Comparison of ENCODE assay signal across 21 mouse cellular contexts in genomic region chr6:88815036-88815435, GRCm38 (mm10). TPM values are rescaled to one million over a fixed set of nuclear protein-coding genes. Genes with fewer than 3 reads are reported as not detected.
DNase-seq lines count a peak whose midpoint lies in the region; ATAC-seq and TF ChIP-seq lines count a peak whose summit lies in the region.
"Had no signal": no experiment of that assay in that cellular context is flagged by ENCODE, and none has a peak within 500 bp of the region (broad histone marks: within the 10 kb centered on the region; RNA-seq: fewer than 3 reads in every experiment).

No protein-coding gene starts in this region.

- H3K27ac ChIP-seq in cerebellum, adult 2 months (ENCODE audit: insufficient read depth, low read length), result no peak overlapping the region
- no peak overlapping the region for H3K27ac ChIP-seq in hindbrain, embryonic 14.5 days
- no peak overlapping the region for H3K27ac ChIP-seq in hindbrain, embryonic 11.5 days (ENCODE audit: low read depth, low read length)
- H3K27ac ChIP-seq: embryonic facial prominence, embryonic 12.5 days; heart, embryonic 13.5 days; limb, embryonic 15.5 days had no signal

- TF ChIP-seq POLR2A in cerebellum, adult 2 months (IDR thresholded peaks at IDR 0.05; ENCODE audit: borderline replicate concordance, insufficient read depth, low read length), result no peak

- no peak overlapping the region for H3K4me2 ChIP-seq in hindbrain, embryonic 14.5 days (replicated peaks)
- H3K4me2 ChIP-seq in hindbrain, embryonic 11.5 days (replicated peaks; ENCODE audit: low read depth, low read length), result no peak overlapping the region
- H3K4me2 ChIP-seq: embryonic facial prominence, embryonic 12.5 days; heart, embryonic 13.5 days; limb, embryonic 15.5 days had no signal

- peak; percentile 41; the same call in 1 of the 2 replicates for ATAC-seq in hindbrain, embryonic 14.5 days (ENCODE audit: low FRiP score)
- ATAC-seq in hindbrain, embryonic 11.5 days (ENCODE audit: low FRiP score), result no peak
- ATAC-seq: CD4-positive, CD25-positive, alpha-beta regulatory T cell, adult 4 months had no signal

- H3K4me1 ChIP-seq in cerebellum, adult 2 months (ENCODE audit: control insufficient read depth, insufficient read depth, low read length), result peaks cover 53% of the 10 kb centered on the region
- H3K4me1 ChIP-seq in hindbrain, embryonic 14.5 days (replicated peaks; ENCODE audit: control insufficient read depth, insufficient read depth, low read length), result 0 out of 2 replicates have a peak, but pooled peaks cover 6% of the 10 kb centered on the region
- H3K4me1 ChIP-seq in hindbrain, embryonic 11.5 days (replicated peaks; ENCODE audit: control insufficient read depth, insufficient read depth, low read length), result no peaks in the 10 kb centered on the region; the same call in 1 of the 2 replicates

- no peak overlapping the region for H3K4me3 ChIP-seq in cerebellum, adult 2 months (replicated peaks; ENCODE audit: insufficient read depth, low read depth, low read length)
- H3K4me3 ChIP-seq in hindbrain, embryonic 14.5 days (replicated peaks; ENCODE audit: low read length), result no peak overlapping the region
- H3K4me3 ChIP-seq in hindbrain, embryonic 11.5 days (ENCODE audit: low read depth, low read length), result no peak overlapping the region
- H3K4me3 ChIP-seq: embryonic facial prominence, embryonic 12.5 days; heart, embryonic 13.5 days; limb, embryonic 15.5 days had no signal

- H3K27me3 ChIP-seq in cerebellum, adult 2 months (ENCODE audit: control insufficient read depth, insufficient read depth, low read length), result no peaks in the 10 kb centered on the region
- no peaks in the 10 kb centered on the region for H3K27me3 ChIP-seq in hindbrain, embryonic 14.5 days (ENCODE audit: control insufficient read depth, insufficient read depth, low read length)
- H3K27me3 ChIP-seq in hindbrain, embryonic 11.5 days (ENCODE audit: control insufficient read depth, insufficient read depth, low read length), result no peaks in the 10 kb centered on the region
- H3K27me3 ChIP-seq: heart, embryonic 13.5 days; limb, embryonic 15.5 days had no signal

- no peak for TF ChIP-seq CTCF in cerebellum, adult 2 months (IDR thresholded peaks at IDR 0.05; ENCODE audit: borderline replicate concordance, insufficient read depth, low read depth, low read length)

- no peak overlapping the region for H3K9ac ChIP-seq in hindbrain, embryonic 14.5 days
- no peak overlapping the region for H3K9ac ChIP-seq in hindbrain, embryonic 11.5 days (ENCODE audit: low read depth, low read length)
- H3K9ac ChIP-seq: embryonic facial prominence, embryonic 12.5 days; heart, embryonic 13.5 days; limb, embryonic 15.5 days had no signal

- intact Hi-C loops in heart, postnatal 36 days (cut with DNase I), result no loop called here

- H3K36me3 ChIP-seq in hindbrain, embryonic 14.5 days (replicated peaks; ENCODE audit: control insufficient read depth, insufficient read depth), result no peaks in the 10 kb centered on the region
- no peaks in the 10 kb centered on the region for H3K36me3 ChIP-seq in hindbrain, embryonic 11.5 days (ENCODE audit: control insufficient read depth, insufficient read depth, low read length)
- H3K36me3 ChIP-seq: embryonic facial prominence, embryonic 12.5 days; G1E; heart, embryonic 13.5 days; limb, embryonic 15.5 days had no signal

- DNase-seq in cerebellum, postnatal 10 days, result peak; percentile 60 to 72
- DNase-seq in cerebellum, adult 2 months, result no peak
- no peak for DNase-seq in hindbrain, embryonic 14.5 days (ENCODE audit: low spot score)
- DNase-seq in hindbrain, embryonic 11.5 days (ENCODE audit: low spot score), result no peak
- DNase-seq in retina, postnatal 1 day, result peak; percentile 36
- DNase-seq in retina, embryonic 14.5 days (ENCODE audit: low spot score), result no peak
- DNase-seq in cerebellum, adult 9-10 months, result no peak
- no peak for DNase-seq in heart, postnatal 36 days
- DNase-seq: adrenal gland, postnatal 36 days; kidney, adult 2 months; kidney, postnatal 14 days; layer of hippocampus, adult 9-11 months; lung, postnatal 10 days; right cerebral cortex, postnatal 25 days; thymus, postnatal 14 days had no signal

- H3K9me3 ChIP-seq in hindbrain, embryonic 14.5 days (ENCODE audit: control insufficient read depth, low read length), result no peaks in the 10 kb centered on the region
- H3K9me3 ChIP-seq in hindbrain, embryonic 11.5 days (ENCODE audit: control insufficient read depth, low read length), result no peaks in the 10 kb centered on the region
- H3K9me3 ChIP-seq: embryonic facial prominence, embryonic 12.5 days; G1E; heart, embryonic 13.5 days; limb, embryonic 15.5 days had no signal

- 28% methylated on average over 3 of the region's 3 CpGs for WGBS in cerebellum, adult 2 months
- WGBS in hindbrain, embryonic 14.5 days, result 28% methylated on average over 3 of the region's 3 CpGs
- WGBS in hindbrain, embryonic 11.5 days, result 34% methylated on average over 3 of the region's 3 CpGs

RNA-seq across cellular contexts. Expression of gene Abtb1, which starts 26.7 kb away (rescaled TPM):
- polyA plus RNA-seq in cerebellum, adult 2 months (2012; rRNA removed), result 116 TPM in 2 replicates
- polyA plus RNA-seq in hindbrain, embryonic 14.5 days (2014; fragmentation: Nextera tagmentation; extraction: Ambion mirVana), result 28.1 and 33.8 TPM in 2 replicates
- 16.1 and 18.4 TPM in 2 replicates for polyA plus RNA-seq in hindbrain, embryonic 11.5 days (2014; fragmentation: Nextera tagmentation; extraction: Ambion mirVana)
- 10 to 100 TPM; 28.1 to 29.2 TPM for total RNA-seq in heart, postnatal 36 days (2021)

RNA-seq across cellular contexts. Expression of gene Podxl2, which starts 59.8 kb away (rescaled TPM):
- 538 and 541 TPM in 2 replicates for polyA plus RNA-seq in cerebellum, adult 2 months (2012; rRNA removed)
- polyA plus RNA-seq in hindbrain, embryonic 14.5 days (2014; fragmentation: Nextera tagmentation; extraction: Ambion mirVana), result 525 and 527 TPM in 2 replicates
- 151 and 156 TPM in 2 replicates for polyA plus RNA-seq in hindbrain, embryonic 11.5 days (2014; fragmentation: Nextera tagmentation; extraction: Ambion mirVana)
- total RNA-seq in heart, postnatal 36 days (2021), result 10 to 100 TPM; 13.7 to 21.2 TPM
- total RNA-seq: granulocyte monocyte progenitor cell, adult 5-6 weeks had no signal
- polyA plus RNA-seq: G1E had no signal

Comparison
In these comparisons a context has a peak if more than half of its experiments do, and no peak if none do; other contexts are left out.
1. DNase-seq: peak in cerebellum, postnatal 10 days (2 of 2) and retina, postnatal 1 day (single experiment); none in cerebellum, adult 2 months (0 of 2), hindbrain, embryonic 14.5 days (single experiment), hindbrain, embryonic 11.5 days (single experiment), retina, embryonic 14.5 days (single experiment), cerebellum, adult 9-10 months (single experiment) and heart, postnatal 36 days (0 of 2).